Mouse (Mus musculus) cerebellum, adult 2 months (tissue): ENCODE results near the gene S100a2.

Source experiments
- CTCF ChIP-seq: fragments of 200-500 bp; IDR thresholded peaks from 2 replicates; pipeline ENCODE4 v1.5.1; 2011; ENCODE audit warnings: low read depth, mild to moderate bottlenecking, control low read depth, low read length, moderate library complexity, borderline replicate concordance; ENCODE audit not compliant: insufficient read depth
- POLR2A ChIP-seq: fragments of 200-500 bp; IDR thresholded peaks from 2 replicates; pipeline ENCODE4 v1.6.1; 2011; ENCODE audit warnings: low read length, control low read depth, borderline replicate concordance; ENCODE audit not compliant: insufficient read depth

- TF ChIP-seq CTCF (no peak), POLR2A (no peak)
These were observed 25.9 kb downstream of the S100a2 start for GRCm38 (mm10) chr3:90615911-90616310.
